Mouse (Mus musculus) intestine, embryonic 14.5 days (tissue): ENCODE measurements around the gene Prpf31. TPM values are rescaled to one million over a fixed set of nuclear protein-coding genes. Genes with fewer than 3 reads are reported as not detected.
A peak's percentile ranks its signal among the peaks of the same experiment; 100 is the strongest.

Experiments
- ATAC-seq: fragments of 200-750 bp; cut with Nextera tagmentation; replicated peaks from 2 replicates; pipeline ENCODE4 v1.8.0; 2017; ENCODE audit warnings: low read depth, moderate number of reproducible peaks, moderate TSS enrichment, moderate library complexity; ENCODE audit not compliant: low FRiP score, low TSS enrichment
- DNase-seq: peaks from one replicate; pipeline ENCODE4 v3.0.0-alpha.2; 2018; ENCODE audit warnings: low spot score
- H3K27ac ChIP-seq: fragments of 300-500 bp; sonication (generic); 2 replicates; pipeline ENCODE4 v1.5.1; 2014; ENCODE audit warnings: low read depth, mild to moderate bottlenecking, control low read depth
- H3K27me3 ChIP-seq: fragments of 300-500 bp; sonication (generic); replicated peaks from 2 replicates; pipeline ENCODE4 v1.6.1; 2014; ENCODE audit warnings: low read length, control low read depth; ENCODE audit not compliant: control insufficient read depth, insufficient read depth
- H3K36me3 ChIP-seq: fragments of 300-500 bp; sonication (generic); 2 replicates; pipeline ENCODE4 v1.6.1; 2014; ENCODE audit warnings: low read length, control low read depth; ENCODE audit not compliant: control insufficient read depth, insufficient read depth
- H3K4me1 ChIP-seq: fragments of 300-500 bp; sonication (generic); replicated peaks from 2 replicates; pipeline ENCODE4 v1.6.1; 2014; ENCODE audit warnings: low read length, control low read depth, mixed read lengths; ENCODE audit not compliant: control insufficient read depth, insufficient read depth
- H3K4me2 ChIP-seq: fragments of 300-500 bp; sonication (generic); 2 replicates; pipeline ENCODE4 v1.6.1; 2014; ENCODE audit warnings: low read length
- H3K4me3 ChIP-seq: fragments of 300-500 bp; sonication (generic); 2 replicates; pipeline ENCODE4 v1.5.1; 2014; ENCODE audit warnings: low read depth, low read length, control low read depth, mixed read lengths
- H3K9ac ChIP-seq: fragments of 300-500 bp; sonication (generic); 2 replicates; pipeline ENCODE4 v1.6.1; 2014; ENCODE audit warnings: mild to moderate bottlenecking, low read length
- H3K9me3 ChIP-seq: fragments of 300-500 bp; sonication (generic); 2 replicates; pipeline ENCODE4 v1.6.1; 2016; ENCODE audit warnings: low read length, control low read depth; ENCODE audit not compliant: control insufficient read depth
- WGBS: fragments of 180-500 bp; shearing (Covaris S2); extraction: QIAGEN DNeasy Blood & Tissue Kit; methylation state at CpG from one replicate; pipeline ENCODE4 v1.1.7; 2014; 5-methylcytosine and 5-hydroxymethylcytosine counted together
- microRNA-seq: library from miRNA; unstranded; fragments of <30 nt; microRNA quantifications from one replicate; pipeline ENCODE4, GENCODE M21; 2016
- polyA plus RNA-seq: library from polyadenylated mRNA; unstranded; fragments of >200 nt; fragmentation: Nextera tagmentation; extraction: Ambion mirVana; gene quantifications from 2 replicates; pipeline ENCODE4 v1.2.1, GENCODE M21; 2014

Prpf31 gene
- polyA plus RNA-seq, 1 experiment from 2014 or later: 94.8 TPM

GRCm38 (mm10) chr7:3684698-3685097 is 54.9 kb downstream of the Prpf31 start:
- WGBS: 91% methylated on average over 8 of the region's 8 CpGs
- Histone ChIP-seq H3K27ac (no peak overlapping the region), H3K27me3 (no peaks in the 10 kb centered on the region), H3K9ac (no peak overlapping the region), H3K4me2 (no peak overlapping the region), H3K4me1 (no peaks in the 10 kb centered on the region), H3K36me3 (peaks cover 52% of the 10 kb centered on the region), H3K4me3 (no peak overlapping the region), H3K9me3 (no peaks in the 10 kb centered on the region)
- ATAC-seq (no peak), DNase-seq (no peak)

GRCm38 (mm10) chr7:3685400-3686187 is 55.8 kb downstream of the Prpf31 start:
- no peak overlapping the region for H3K4me2 ChIP-seq
- H3K27me3 ChIP-seq: no peaks in the 10 kb centered on the region
- H3K27ac ChIP-seq: no peak overlapping the region
- H3K9ac ChIP-seq: no peak overlapping the region
- peaks cover 58% of the 10 kb centered on the region for H3K36me3 ChIP-seq
- no peak for DNase-seq
- H3K4me3 ChIP-seq: no peak overlapping the region
- WGBS: 86% methylated on average over 31 of the region's 31 CpGs
- no peaks in the 10 kb centered on the region for H3K4me1 ChIP-seq
- no peaks in the 10 kb centered on the region for H3K9me3 ChIP-seq
- ATAC-seq: no peak

GRCm38 (mm10) chr7:3691919-3692318 is 62.1 kb downstream of the Prpf31 start:
- no peaks in the 10 kb centered on the region for H3K27me3 ChIP-seq
- peaks cover 42% of the 10 kb centered on the region for H3K36me3 ChIP-seq
- peak overlapping the region; percentile 79 for H3K4me3 ChIP-seq
- H3K4me2 ChIP-seq: peak overlapping the region; percentile 77
- 29% methylated on average over 3 of the region's 3 CpGs for WGBS
- H3K9ac ChIP-seq: peak overlapping the region; percentile 84
- no peaks in the 10 kb centered on the region for H3K9me3 ChIP-seq
- no peak for ATAC-seq
- H3K27ac ChIP-seq: peak overlapping the region; percentile 97; the same call in 1 of the 2 replicates
- H3K4me1 ChIP-seq: peaks cover 12% of the 10 kb centered on the region
- DNase-seq: no peak

Small RNAs within 50 kb of the gene (microRNA-seq; reads per million reads assigned to microRNA genes)
- gene Gm25100: not detected
- 2.8 reads per million, percentile 28 among the genes with 10 or more reads in this experiment for gene Mir3572

Other genes with a start within 250 kb of the Prpf31 start
- 2.5 and 3.1 TPM in 2 replicates for gene Cacng8, start 239.3 kb upstream of the Prpf31 start, polyA plus RNA-seq
- 0.13 TPM in 1 of 2 replicates, not detected in the other for gene Cacng6, start 205.8 kb upstream of the Prpf31 start, polyA plus RNA-seq
- 0.16 TPM in 1 of 2 replicates, not detected in the other for gene Tarm1, start 127.4 kb upstream of the Prpf31 start, polyA plus RNA-seq
- gene Oscar, start 13.8 kb upstream of the Prpf31 start, polyA plus RNA-seq: 0.09 and 0.16 TPM in 2 replicates
- 577 and 640 TPM in 2 replicates for gene Ndufa3, start 12.6 kb upstream of the Prpf31 start, polyA plus RNA-seq
- gene Tfpt, start 56 bp upstream of the Prpf31 start, polyA plus RNA-seq: 19.1 and 23.4 TPM in 2 replicates
- gene Cnot3, start 15.3 kb downstream of the Prpf31 start, polyA plus RNA-seq: 65.7 and 71.7 TPM in 2 replicates
- gene Leng1, start 35.9 kb downstream of the Prpf31 start, polyA plus RNA-seq: 13.1 and 13.4 TPM in 2 replicates
- gene Tmc4, start 47.6 kb downstream of the Prpf31 start, polyA plus RNA-seq: 60.5 and 64.1 TPM in 2 replicates
- gene Tsen34, start 62.9 kb downstream of the Prpf31 start, polyA plus RNA-seq: 244 and 253 TPM in 2 replicates
- 38.7 and 43.8 TPM in 2 replicates for gene Mboat7, start 63.5 kb downstream of the Prpf31 start, polyA plus RNA-seq
- 1,715 and 1,748 TPM in 2 replicates for gene Rps9, start 74.0 kb downstream of the Prpf31 start, polyA plus RNA-seq
- 0.77 and 0.81 TPM in 2 replicates for gene Pirb, start 90.4 kb downstream of the Prpf31 start, polyA plus RNA-seq
- gene Gm15448, start 195.7 kb downstream of the Prpf31 start, polyA plus RNA-seq: not detected in 2 replicates
- 0.07 and 0.19 TPM in 2 replicates for gene Pira2, start 215.1 kb downstream of the Prpf31 start, polyA plus RNA-seq